Mouse (Mus musculus): Measurements from ENCODE around the gene Lsg1.

The Lsg1 gene

DNA sequence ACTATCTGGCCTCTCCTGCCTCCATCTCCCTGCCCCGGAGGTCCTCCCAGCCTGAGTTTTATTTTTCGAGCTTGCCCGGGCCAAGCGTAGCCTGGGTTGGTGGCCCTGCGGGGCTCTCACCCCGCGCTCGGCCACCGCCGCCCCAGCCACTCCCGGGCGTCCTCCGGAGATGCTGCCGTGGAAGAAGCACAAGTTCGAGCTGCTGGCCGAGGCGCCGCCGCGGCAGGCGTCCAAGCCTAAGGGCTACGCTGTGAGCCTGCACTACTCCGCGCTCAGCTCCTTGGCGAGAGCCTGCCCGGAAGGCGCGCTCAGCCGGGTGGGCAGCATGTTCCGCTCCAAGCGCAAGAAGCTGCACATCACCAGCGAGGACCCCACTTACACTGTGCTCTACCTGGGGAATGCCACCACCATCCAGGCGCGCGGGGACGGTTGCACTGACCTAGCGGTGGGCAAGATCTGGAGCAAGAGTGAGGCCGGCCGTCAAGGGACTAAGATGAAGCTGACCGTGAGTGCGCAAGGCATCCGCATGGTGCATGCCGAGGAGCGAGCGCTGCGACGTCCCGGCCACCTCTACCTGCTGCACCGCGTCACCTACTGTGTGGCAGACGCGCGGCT lies 13.1 kb upstream of the Lsg1 start:
- peak; percentile 22 for DNase-seq

DNA sequence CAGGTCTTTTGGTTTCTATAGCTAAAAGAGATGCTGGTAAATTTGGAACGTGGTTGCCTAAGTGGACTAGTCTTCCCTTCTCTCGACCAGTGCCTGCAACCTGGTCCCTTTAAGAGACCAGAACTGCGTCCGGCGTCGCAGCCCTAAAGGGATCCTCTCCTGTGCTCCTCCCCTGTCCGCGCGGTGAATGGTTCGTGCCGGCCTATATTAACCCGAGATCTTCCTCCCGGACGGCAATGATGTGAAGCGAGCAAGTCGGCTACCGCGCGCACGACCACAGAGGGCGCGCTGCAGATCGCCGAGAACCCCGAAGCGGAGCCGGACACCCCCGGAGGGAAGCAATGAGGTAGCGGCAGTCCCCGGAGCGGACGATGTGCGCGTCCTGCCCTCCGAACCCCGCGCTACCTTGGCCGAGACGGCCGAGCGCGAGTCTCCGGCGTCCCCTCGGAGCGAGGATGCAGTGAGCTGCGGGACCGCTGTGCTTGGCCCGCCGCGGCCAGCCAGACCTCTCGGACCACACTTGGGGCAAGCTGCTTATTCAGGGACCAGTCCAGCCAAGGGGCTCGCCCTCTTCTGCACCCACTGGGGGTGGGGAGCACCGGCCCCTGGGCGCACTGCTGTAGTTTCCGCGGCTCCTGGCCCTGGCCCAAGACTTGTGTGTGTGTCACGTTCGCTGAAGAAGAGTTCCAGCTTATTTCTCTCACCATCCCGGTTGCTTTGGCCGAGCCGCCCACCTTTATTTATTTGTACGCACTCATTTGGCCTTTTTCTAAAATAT lies 12.3 kb upstream of the Lsg1 start, which contains the start of gene Fam43a:
Gene Fam43a, plus strand, starts transcription at position 233 of the 778 bp plus-strand sequence.
- peak; percentile 82 for DNase-seq

DNA sequence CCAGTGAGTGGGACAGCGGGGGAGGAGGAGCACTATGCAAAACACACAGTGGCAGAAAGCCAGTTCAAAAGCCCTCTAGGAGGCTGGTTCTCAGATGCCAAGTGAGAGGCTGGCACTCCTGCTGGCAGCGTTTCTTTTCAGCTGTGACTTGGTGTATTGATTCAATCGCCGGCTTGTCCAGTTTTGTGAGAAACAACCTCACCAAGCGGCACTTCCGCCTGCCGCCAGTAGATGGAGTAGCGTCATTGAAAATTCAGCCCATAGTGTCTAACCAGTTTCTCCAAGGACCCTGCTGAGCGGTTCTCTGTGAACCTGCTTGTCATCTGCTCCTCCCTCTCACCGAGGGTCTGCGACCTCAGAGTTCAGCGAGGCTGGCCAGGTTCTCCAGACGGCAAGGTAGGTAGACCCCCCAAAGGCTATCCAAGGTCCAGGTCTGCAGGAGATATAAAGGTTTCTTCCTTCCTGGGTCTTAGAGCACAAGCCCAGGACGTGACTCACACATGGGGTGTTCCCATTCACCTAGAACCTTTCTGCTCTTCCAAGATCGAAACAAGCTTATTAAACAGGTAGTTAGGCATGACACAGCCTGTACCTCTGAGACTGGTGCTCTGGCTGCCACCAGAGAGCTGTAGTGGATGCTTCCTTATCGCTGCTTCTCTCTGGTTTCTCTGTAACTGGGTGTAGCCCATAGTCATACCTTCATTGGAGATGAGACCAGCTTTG lies 9.7 kb upstream of the Lsg1 start:
- DNase-seq, result peak; percentile 86

DNA sequence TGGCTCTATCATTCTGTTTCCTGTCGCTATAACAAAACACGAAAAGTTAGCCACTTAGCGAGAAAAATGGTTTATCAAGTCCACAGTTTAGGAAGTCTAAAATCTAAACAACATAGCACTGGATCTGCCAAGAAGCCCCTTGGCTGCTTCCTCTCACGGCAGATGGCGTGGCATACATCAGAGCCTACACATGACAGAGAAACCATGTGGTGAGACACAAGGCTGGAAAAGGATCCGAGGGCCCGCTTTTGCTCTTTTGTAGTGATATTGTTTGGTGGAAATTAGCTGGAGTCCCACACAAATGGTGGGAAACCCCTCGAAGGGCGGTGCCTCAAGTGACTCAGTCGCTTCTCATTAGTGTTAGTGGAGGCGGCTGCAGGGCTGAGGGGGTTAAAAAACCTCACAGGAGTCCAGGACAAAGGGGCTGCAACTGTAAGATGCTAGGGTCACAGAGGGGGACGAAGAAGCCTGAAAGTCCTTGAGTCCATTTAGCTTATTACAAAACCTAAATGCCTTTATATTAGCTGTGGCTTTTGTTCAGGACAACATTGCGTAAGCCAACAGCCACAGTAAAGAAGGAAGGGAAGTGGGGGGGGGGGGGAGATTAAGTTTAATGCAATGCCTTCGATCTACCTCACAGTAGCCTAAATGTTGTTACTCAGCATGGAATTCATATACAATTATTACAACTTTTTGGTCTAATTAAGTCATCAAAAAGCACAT lies 8.6 kb upstream of the Lsg1 start:
- DNase-seq, result peak; percentile 65

DNA sequence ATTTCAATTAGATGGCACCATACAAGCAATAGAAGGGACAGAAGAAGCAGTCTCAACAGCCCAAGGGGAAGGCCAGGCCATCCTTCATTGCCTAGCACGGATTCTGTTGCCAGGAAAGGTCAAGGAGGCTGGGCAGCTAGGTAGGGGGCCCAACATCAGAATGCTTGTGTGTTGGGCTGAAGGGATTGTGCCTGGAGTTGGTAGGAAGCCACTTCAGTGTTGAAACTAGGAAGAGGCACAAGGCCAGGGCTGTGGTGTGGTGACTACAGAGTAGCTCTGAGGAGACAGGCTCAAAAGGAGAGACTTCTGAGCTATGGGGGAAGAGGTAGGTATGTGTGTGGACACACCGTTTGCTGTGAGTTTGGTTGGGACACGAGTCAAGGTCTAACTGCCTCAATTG lies 8.0 kb upstream of the Lsg1 start:
- DNase-seq, result no peak

DNA sequence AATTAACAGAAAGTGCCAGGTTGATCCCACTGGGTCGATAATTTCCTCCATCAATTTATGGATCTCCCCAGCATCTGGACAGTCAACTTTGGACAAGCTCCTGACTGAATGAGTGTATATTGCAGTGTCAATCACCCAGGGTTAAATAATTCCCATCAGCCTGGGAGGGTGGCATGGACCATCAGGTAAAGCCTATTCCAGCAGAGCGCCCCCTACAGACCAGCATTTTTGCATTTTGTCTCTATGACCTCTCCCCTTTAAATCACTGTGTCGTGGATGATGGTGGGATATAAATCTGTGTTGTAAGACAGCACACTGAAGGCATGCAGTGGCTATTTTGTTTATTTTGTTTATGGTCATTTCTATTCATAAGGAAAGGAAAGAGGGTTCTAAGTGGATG lies 4.6 kb upstream of the Lsg1 start:
- DNase-seq, result no peak

DNA sequence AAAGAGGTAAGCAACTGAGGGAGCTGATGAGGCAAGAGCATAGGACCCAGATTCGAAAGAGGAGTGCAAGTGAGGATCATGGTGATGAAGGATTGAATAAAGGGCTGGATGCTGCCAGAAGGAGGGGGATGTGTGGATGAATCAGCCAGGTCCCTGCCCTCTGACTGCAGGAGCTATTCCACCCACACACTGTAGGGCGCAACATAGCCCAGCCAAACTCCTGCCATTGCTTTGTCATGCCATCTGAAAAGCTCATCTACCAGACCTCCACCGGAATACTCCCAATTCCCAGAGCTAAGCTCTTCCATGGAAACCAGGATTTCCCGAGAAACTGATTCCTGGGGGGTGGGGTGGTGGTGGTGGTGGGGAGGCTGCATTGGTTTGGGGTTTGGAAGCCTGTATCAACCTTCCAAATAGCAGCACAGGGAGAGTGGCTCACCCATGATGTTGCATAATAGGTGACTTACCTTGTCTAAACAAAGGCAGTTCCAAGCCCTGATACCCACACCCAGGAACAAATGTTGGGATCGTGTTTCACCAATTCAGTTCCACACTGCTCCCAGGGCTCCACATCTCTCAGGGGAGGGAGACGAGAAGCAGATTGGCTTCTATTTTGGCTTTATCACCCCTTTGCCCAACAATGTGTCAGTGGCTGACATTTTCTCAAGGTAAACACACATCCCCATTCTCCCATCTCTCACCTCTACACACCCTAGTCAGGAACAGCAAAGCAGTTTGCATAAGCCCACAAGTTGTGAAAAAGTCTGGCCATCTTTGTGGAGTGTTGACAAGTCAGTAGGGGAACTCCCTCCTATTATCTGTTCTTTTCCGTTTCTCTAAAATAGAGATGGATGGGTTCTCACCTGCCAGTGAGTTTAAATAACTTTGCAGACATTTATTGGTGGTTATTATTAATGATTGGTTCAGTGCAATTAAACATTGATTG lies 3.1 kb upstream of the Lsg1 start:
- DNase-seq, result no peak

DNA sequence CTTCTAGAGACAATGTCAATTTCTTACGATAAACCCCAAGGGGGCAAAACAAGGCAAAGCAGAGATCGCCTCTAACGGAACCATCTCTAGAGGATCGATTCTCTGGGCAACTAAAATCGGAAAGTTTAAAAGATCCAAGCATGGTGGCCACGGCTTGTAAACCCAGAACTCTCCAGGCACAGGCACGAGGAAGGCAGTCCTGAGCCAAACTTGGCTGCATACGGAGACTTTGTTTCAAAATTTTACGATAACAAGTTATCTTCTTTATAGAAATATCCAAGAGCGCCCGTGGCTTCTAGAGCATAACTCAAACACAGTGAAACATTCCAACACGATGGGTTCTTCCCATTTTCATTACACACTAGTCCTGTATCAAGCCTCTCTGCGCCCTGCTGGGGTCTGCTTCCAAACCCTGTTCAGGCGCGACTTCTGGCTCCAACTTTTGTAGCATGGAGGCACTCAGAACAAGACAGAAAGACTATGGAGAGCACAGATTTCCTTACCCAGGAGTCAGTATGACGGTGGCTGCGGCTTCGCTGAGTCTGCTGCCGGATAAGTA lies 378 bp downstream of the Lsg1 start:
- no peak for DNase-seq

DNA sequence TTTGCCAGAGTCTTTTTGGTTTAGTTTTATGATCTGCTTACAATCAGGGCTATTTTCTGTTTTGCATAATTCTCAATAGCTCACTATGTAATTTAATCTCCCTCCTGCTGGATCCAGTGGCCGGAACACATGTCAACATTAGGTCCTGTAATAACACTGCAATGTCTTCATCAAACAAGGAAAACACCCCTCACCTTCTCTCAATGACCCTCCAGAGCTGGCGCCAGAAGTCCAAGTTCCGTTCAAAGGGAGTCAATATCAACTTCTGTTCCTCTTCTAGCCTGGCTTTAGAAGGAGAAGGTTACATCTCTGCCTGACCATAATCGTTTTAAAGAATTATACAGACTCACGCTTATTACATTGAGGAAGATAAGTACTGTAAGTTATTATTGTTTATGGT lies 6.6 kb downstream of the Lsg1 start:
- DNase-seq, result no peak

DNA sequence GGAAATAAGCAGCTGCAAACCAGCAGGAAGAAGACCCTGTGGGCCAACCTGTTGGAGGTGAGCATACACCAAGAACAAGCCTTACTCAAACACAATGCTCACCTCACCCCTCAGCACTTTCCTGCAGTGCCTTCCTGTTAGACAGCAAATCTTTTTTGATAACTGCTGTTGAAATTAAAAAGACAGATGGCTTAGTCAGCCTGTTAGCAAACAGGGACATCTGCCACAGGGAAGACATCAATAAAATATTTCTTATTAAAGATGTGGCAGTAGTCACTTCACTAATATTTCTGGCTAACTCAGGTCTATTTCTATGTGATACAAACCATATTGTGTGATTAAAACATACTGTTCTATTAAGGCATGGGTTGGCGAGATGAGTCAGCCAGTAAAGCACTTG lies 11.0 kb downstream of the Lsg1 start:
- DNase-seq, result peak; percentile 29

DNA sequence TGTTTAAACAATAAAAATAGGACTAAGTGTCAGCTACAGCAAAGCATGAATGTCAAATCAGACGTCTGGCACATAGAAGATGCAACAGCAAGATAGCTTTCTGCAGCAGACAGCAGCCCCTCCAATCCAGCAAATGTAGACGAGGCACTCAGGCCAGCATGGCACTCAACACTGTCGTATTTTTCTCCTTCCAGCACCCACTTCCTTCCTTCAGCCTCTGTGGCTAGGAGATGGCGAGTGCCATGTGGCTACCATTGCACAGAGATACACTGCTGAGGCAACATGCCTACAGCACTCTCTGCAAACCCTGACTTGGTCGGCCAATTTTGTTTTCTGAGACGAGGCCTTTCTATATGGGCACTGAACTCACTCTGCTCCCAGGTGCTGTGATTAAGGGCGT lies 11.6 kb downstream of the Lsg1 start:
- no peak for DNase-seq

DNA sequence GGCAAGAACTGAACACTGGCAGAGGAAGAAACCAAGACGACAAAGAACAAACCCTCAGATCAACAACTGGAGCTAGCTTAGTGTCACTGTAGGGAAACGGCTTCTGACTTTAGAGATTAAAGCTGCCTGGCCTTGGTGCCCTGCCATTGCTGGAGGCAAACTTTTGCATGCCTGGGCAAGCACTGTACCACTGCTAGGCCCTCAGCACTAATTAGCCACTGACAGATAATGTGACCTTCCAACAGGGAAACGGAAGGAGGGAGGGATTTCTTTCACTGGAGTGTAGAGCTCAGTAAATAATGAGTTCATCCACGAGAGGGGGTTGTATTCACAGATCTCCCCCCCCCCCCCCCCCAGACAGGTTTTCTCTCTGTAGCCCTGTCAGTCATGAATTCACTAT lies 15.2 kb downstream of the Lsg1 start:
- DNase-seq, result no peak

DNA sequence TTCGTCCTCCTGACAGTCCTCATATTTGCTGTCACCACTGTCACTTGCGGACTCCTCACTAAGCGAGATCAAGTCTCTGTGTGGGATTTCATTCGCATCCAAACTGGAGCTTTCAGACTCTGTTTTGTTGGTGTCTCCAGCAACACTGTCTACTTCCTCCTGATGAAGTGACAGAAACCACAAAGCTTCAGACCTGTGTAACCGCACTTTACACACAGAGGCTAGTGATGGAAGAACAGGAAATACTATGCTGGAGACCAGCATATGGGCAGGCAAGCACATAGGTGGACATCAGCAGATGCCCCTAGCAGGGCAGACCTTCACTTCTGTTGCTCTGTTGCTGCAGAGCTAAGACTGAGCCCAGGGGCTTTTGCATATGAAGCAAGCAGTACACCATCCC lies 16.0 kb downstream of the Lsg1 start:
- no peak for DNase-seq

DNA sequence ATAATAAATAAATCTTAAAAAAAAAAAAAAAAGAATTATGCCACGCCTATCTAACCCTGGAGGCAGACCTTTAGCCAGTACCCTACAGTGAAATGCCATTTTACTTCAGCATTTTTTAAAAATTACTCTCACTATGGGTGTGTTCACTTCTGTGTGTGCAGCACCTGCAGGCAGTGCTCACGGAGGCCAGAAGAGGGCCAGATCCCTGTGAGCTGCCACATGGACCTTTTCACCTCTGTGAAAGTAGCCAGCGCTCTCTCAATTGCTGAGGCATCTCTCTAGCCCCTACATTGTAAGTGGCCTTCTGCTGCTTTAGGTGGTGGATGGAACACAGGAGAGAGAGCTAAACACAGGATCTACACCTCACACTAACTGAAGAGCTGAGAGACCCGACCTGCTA lies 17.2 kb downstream of the Lsg1 start:
- DNase-seq, result no peak

DNA sequence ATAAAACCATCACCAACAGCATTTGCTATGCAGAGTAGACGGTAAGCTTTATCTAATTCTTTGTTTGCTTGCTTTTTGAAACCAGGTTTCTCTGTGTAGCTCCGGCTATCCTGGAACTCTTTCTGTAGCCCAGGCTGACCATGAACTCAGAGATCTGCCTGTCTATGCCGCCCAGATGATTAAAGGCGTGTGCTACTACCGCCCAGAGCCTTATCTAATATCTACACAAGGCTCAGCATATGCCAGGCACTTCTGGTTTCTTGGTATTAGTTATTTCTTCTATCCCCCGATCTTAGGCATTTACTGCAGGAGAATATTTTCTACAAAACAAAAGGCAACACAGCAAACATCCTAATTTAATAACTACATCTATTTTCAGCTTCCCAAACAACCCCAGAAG lies 21.8 kb downstream of the Lsg1 start:
- DNase-seq, result no peak

DNA sequence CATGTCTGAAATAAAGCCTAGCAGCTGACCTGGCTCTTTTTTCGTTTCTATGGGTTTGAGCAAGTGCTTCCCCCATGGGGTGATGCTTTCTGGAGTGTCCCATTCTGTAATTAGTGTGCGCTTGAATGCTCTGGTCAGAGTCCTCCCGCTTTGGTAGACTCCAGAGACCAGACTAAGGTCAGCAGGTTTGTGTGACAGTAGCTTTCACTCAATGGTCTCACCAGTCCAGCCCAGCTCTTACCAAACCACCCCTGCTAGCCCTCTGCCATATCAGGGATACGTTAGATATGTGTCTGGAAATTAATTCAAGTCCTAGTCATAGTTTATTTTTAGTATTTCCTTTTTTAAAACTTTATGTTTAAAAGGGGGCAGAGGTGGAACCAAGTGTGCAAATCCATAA lies 26.8 kb downstream of the Lsg1 start:
- no peak for DNase-seq

DNA sequence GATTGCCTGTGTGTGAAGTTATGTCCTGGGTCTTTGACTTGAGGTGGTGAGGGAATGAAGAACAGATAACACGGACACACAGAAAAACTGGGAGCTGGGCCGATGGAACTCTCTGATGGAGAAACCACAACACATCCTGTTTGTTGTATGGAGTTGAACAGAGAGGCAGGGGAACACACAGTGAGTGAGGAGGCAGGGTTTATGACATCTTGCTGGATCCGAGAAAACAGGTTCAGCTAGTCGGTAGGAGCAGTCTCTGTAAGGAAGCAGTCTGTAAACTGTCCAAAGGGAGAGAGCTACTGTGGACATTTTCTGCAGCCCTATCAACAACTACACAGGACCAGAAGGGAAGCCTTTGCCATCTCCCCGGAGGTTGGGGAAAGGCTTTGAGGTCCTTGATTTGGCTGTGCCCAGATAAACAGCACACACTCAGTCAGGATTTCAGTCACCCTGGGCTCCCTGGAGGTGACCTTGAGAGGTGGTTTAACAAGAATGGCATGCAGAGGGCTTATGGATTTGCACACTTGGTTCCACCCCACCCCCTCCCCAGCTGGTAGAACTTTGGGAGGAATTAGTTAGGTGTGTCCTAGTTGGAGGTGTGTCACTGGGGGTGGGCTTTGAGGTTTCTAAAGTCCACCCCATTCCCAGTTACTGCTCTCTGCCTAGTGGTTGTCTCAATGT lies 27.9 kb downstream of the Lsg1 start:
- DNase-seq, result no peak

DNA sequence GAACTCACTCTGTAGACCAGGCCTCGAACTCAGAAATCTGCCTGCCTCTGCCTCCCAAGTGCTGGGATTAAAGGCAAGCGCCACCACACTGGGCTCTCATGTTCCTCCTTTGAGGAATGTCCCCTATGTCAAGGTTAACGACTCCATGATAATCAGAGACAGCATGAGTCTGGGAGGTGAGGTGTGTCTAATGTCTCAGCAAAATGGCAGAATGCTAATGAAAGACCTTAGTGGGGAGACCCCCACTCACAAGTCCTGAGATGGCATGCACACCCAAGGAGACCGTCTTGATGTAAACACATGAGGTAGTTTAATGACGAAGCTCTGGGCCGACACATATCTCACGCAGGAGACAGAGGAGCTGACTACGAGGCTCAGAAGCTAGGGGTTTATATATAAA lies 33.3 kb downstream of the Lsg1 start:
- no peak for DNase-seq

DNA sequence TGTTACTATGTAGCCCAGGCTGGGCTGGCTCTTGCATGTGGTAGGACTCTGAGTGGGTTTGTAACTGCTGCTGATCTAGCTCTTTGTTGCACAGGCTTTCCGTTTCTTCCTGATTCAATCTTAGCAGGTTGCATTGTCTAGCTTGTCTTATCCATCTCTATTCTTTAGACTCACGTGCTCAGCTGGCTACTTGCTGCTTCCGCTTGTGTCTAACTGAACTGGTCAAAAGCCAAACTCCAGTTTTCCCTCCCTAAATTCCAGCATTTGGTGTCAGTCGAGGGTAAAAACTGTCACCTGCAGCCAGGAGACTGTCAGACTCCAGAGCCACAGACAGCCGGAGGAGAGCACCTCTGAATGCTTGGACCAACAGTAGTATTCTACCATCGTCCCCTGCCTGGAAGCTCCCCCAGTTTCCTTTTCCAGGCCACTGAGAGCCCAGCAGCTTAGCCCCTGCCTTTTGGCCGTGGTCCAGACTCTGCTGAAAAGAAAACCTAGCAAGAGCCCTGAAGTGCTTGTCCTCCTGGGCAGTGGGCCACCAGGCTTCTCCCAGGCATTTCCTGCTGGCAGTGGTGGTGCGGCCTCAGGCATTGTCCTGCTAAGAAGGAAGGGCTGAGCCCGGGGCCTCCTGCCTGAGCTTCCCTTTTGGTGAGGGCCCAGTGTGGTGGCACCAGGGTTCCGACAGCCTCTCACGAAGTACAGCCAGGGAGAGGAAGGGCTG lies 34.6 kb downstream of the Lsg1 start:
- peak; percentile 84 for DNase-seq

DNA sequence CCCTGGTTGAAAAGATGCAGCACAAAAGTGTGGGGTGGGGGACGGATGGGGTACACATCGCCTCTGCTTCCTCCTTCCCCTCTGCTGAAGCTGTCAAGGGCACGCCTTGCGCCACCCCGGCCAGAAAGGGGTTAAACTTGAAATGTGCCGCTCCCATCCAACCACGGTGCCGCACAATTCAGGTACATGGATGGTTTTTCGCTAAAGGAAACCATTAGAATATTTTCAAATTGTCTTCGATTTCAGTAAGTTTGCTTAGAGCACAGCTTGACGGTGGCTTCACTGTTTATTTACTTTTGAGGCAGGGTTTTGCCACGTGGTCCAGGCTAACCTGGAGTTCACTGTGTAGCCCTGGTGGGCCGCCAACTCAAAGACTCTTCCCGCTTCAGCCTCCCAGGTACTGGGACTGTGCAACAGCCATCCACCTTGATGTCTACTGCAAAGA lies 36.6 kb downstream of the Lsg1 start, which contains the start of gene Tmem44:
Gene Tmem44, minus strand, starts transcription at position 95 of the 445 bp plus-strand sequence.
- DNase-seq, result no peak
